Mouse (Mus musculus) gastrocnemius, postnatal 14 days (tissue): ENCODE measurements around the gene Gpx3. TPM values are rescaled to one million over a fixed set of nuclear protein-coding genes. Genes with fewer than 3 reads are reported as not detected.

Experiments used
- DNase-seq: peaks from one replicate; pipeline ENCODE4 v3.0.0; 2021; ENCODE audit warnings: mixed read lengths
- intact Hi-C: fragments of 180-260 bp; cut with DNase I; formaldehyde crosslinking; loops from one replicate; pipeline ENCODE4 v1.15.1; 2025; ENCODE audit warnings: low total_unique reads
- total RNA-seq, 2 experiments: library from RNA; stranded (reverse); gene quantifications; 2 replicates each; pipeline ENCODE4 v1.2.3; 2021

Gpx3 gene
- total RNA-seq, 2 experiments from 2014 or later = 19.0 to 22.6 TPM

DNA sequence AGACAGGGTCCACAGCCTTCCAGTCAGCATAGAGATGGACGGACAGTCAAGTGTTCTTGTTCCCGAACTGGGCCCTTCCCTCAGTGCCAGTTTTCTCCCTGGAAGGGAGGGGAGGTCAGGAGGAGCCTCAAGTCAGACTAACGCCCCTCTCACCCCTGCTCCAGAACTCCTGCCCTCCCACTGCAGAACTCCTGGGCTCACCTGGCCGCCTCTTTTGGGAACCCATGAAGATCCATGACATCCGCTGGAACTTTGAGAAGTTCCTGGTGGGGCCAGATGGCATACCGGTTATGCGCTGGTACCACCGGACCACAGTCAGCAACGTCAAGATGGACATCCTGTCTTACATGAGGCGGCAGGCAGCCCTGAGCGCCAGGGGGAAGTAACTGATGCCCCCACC lies 7.0 kb downstream of the Gpx3 start:
- intact Hi-C loops = no loop called here
- no peak for DNase-seq

DNA sequence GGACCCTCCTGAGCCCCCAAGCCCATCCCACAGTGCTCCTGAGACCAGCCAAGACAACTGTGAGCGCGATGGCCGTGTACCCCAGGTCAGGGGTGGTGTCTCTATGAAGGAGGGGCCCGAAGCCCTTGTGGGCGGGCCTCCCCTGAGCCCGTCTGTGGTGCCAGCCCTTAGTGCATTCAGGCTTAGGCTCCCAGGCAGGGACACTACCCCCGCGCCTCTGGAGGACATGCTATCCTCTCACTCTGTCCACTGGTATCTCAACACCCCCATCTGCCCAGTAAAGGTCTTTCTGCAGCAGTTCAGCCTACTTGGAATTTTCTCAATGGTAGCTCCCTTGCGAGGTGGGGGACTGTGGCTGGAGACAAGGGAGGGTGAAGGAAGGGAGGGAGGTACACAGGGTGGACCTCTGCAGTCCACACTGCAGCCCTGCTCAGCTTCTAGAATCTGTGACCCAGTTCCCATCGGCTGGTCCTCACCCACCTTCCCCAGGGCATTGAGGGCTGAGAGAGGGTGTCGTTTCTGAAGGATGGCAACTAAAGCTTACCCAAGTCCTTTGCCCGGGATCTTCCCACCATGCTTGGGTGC lies 7.9 kb downstream of the Gpx3 start:
- DNase-seq = no peak
- intact Hi-C loops = no loop called here

DNA sequence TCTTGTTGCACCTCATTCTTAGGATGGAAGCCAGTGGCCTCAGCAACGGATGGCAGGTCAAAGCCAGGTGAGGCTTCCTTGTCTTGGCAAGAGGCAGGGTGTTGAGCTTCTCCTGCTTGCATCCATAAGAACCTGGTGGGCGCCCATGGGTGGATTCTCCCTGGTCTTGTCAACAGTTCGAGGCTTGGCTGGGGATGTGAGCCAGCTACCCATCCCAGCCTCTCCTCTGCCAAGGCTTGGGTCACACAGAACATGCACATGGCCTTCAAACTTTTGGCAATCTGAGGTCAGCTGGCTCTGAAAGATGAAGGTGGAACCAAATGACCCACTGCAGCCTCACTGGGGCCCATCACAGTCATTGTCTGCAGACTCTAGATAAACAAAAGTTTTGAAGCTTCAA lies 8.9 kb downstream of the Gpx3 start:
- DNase-seq = no peak
- intact Hi-C loops = no loop called here

DNA sequence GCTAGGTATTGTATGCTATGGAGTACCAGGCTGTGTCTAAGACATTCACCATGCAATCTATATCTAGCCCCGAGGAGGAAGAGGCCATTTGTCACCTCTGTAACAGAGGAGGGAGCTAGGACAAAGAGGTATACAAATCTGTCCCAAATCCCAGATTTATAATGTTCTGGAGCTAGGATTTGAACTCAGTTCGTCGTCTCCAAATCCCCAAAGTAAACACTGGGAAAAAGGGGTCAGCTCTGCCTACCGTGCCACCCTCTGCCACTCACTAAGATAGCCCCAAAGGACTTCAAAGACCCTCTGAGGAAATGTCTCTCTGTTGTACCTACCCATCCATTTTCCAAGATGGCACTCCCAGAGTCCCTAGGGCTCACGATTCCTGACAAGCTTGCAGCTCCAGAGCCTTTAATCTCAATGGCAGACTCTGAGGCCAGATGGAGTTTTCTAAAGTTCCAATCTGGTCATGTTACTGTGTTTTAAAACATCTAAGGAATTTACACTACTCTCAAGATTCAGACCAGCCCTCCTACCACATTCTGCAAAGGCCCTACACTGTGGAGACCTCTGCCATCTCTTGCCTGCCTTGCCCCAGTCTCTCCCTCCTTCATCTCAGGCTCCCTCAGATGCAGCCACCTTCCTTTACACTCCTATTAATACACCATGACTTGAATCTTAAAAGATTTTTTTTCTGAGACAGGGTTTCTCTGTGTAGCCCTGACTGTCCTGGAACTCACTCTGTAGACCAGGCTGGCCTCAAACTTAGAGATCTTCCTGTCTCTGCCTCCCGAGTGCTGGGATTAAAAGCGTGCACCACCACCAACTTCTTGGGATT lies 9.6 kb downstream of the Gpx3 start:
- intact Hi-C loops = no loop called here
- DNase-seq = no peak

DNA sequence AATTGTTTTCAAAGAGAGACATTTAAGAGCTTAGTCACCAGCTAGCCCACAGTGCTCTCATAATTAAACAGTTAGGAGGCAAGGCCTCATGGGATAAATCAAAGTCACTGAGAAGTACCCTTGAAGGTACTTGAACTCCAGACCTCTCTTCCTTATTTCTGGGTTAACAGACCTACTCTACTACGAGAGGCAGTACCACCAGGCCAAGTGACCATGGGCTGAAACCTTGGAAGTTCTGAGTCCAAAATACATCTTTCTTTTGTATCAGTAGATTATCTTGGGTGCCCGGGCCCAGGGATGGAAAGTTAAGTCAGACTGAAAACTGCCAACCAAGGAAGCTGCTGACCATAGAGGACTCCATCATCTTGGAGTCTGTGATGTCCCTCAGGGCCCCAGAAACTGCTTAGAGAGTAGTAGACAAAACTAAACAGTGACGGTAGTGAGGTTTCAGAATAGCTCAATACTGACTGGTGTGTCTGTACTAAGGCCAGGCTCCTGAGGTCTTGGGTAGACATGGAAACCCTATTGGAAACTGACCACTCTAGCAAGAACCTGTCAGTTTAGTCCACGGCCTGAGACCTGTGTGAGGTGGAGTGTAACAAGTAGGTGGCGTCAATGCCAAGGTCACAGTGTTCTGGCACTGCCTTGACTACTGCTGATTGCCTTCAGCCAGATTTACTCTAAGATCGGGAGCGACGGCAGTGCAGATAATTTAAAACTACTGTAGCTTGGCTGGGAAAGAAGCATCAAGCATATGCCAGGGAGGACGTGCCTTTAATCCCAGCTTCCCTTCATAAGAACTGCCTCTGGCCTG lies 10.5 kb downstream of the Gpx3 start:
- intact Hi-C loops = no loop called here
- no peak for DNase-seq

DNA sequence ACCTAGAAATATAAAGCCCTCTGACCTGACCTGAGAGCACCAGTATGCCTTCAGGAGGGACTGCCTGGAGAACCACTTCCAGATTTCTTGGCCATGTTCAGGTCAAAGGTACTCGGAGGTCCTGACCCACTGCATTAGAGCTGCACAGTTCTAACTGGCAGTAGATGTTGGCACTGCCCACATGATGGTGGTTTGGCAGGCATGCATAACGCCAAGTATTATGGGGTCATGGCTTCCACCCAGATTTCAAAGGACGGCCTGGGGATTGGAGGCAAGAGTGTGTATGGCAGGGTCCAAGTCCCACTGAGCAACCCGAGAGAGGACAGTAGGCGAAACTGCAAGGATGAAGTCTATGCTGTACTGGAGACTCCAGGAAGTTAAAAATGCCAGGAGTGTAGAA lies 11.6 kb downstream of the Gpx3 start:
- intact Hi-C loops = no loop called here
- no peak for DNase-seq

DNA sequence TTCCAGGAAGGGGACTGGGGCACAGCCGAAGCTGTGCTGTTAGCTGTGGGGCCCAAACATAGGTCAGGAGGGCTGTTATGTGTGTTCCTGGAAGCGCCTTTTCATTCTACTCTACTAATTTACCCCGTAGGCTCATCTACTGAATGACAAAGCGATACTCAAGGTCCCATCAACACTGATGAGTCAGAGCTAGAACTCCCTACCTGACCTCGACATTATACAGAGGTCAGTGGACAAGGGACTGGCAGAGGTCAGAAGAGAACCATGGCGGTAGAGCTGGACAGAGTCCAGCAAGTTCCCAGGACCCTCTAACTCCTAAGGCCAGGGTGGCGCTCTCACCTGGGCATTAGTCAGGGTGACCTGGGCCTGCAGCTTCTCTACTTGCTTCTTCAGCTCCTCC lies 15.2 kb downstream of the Gpx3 start:
- DNase-seq = no peak
- intact Hi-C loops = no loop called here

DNA sequence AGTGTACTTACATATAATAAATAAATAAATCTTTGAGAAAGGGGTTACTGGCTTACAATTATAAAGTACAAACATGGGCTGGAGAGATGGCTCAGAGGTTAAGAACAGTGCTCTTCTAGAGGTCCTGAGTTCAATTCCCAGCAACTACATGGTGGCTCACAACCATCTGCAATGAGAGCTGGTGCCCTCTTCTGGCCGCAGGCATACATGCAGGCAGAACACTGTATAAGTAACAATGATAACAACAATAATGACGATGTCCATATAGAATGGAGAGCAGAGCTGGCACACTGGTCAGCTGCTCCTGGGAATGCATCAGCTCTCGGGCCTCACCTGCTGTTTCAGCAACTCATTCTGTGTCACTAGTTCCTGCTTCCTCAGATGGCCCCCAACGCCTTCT lies 16.0 kb downstream of the Gpx3 start:
- no peak for DNase-seq
- intact Hi-C loops = no loop called here

DNA sequence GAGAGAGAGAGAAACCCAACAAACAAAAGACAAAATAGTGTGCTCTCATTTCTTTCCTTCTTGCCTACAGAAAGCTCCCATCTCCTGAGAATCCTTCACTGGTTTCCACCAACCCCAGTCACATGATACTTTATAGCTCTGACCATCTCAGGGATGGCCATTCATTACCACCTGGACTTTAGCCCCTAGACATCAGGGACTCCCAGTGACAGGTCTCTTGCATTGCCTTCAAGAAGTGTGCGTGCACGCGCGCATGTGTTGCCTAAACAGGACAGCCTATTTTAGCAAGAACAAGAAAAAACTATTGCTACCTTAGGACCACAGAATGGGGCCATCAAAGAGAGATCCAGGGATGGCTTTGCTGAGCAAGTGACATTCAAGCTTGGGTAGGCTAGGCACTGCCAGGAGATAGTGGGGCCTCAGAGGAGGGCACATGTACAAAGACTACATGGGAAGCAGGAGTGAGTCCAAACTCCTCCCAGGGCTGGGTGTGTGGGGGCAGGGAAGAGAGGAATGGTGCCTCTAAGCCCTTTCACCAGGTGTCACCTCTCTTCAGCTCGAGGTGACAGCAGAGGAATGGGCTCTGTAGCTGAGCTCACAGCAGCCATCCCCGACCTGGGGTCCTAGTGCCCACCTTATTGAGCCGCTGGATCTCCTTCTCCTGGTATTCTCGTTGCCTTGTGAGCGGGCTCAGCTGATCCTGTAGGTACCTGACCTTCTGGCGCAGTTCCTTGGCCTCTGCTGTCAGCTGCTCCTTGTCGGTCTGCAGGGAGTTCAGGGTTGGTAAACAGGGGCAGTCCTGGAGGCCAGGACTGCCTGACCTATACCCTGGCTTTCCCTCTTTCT lies 18.1 kb downstream of the Gpx3 start:
- intact Hi-C loops = no loop called here
- DNase-seq = no peak

DNA sequence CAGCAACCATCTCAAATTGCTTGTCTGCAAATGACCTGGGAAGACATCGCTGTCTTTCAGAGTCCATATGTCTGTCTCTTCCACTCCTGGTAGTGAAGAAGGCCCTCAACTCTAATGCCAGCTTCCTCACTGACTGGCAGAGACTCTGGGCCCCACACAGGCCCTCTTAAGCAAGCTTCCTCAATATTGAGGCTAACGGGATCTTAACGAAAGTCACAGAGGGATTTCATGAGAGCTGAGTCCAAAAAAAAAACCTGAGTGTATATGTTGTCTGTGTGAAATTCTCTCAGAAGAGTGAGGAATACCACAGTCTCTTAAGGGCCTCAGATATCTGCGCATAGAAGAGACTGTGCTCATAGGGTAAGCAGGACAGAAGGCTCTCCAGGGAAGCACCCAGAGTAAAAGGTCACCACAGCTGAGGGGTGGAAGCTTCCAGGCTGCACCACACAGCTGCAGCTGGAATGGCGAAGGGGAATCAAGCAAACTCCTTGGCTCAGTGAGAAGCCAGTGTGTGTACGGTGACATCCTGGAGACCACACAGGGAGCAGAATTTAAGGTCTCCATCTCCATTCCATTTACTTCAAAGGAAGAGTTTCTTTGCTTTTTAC lies 18.8 kb downstream of the Gpx3 start:
- intact Hi-C loops = no loop called here

DNA sequence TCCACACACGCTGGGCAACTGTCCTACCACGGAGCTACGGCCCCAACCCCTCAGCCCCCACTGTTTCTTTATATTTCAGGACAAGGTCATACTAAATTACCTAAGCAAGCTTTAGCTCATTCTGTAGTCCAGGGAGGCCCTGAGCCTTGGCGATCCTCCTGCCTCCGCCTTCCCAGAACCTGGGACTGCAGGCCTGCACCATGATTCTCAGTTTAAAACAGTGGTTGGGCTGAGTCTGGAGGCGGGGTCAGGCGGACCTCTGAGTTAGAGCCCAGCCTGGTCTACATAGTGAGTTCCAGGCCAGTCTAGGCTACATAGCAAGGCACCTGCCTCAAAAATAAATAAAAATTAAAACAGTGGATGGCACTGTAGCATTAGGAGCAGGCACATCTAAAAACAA lies 19.5 kb downstream of the Gpx3 start:
- intact Hi-C loops = no loop called here
- peak; percentile 83 for DNase-seq

More for the DNA sequence above, 18.8 kb downstream of the Gpx3 start:
- peak; percentile 44 for DNase-seq

DNA sequence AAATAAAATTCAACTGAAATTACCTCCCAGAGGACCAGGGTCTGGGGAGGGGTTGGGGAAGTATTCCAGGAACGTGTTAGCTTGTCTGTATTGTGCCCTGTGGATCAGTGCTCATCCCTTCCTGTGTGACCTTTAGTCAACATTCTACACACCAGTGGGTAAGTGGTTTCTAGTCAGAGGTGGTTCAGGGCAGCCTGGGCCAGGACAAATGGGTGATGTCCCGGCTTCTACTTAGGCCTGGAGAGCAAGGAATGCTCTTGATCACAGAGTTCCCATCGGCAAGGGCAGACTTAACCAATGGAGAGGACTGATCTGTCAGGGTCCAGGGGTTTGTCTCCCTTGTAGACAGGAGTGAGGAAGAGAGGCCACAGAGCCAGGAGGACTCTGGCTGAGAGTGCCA lies 20.2 kb downstream of the Gpx3 start:
- intact Hi-C loops = no loop called here
- DNase-seq = no peak

DNA sequence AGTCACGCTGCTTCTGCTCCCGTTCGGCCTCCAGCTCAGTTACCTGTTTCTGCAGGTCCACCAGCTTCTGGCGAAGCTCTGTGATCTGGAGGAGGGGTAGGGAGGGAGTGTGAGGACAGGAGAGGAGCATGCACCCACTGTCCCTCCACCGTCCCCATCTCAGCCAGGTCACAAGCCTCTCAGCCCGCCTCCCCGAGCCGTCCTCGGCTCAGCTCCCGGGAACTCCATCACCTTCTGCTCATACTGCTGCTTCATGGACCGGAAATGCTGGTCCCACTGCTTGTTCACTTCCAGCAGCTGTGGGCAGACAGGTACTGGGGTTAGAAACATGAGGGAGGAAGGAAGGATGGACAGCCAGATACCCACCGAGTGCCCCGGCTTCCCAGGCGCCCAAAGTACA lies 21.9 kb downstream of the Gpx3 start:
- DNase-seq = no peak

DNA sequence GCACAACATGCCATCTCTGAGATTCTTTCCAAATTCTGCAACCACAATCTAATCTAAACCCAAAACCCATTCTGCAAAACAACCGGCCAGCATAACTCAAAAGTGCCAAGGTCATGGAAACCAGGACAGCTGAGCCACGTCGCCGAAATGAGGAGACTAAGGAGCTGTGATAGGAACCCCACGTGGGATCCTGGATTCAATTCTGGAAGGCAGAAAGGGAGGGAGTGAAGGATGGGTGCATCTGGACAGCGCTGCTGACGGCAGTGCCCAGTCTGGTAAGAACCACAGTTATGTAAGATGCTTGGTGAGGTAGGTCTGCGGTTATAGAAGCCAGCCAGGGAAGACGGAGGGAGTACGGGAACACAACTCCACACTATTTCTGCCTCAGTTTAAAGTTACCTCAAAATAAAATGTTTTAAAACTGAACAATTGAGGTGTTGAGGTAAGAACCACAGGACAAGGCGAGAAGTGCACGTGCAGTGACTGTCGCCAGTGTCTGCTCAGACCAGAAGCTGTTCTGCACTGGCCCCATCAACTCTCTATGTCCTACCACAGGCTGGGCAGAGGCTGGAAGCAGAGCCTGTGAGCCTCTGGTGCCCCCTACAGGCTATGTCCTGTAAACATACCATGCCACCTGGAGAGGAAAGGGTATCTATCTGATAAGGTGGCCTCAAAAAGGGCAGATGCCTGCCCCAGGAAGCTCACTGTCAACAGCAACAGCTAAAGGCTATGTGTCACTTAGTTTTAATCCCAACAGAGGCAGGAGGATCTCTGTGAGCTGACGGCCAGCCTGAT lies 25.3 kb downstream of the Gpx3 start:
- intact Hi-C loops = loop anchor here (2.0 kb wide), 2 partner anchors 49 to 59 kb away; no protein-coding TSS in a partner anchor
- peak; percentile 72 for DNase-seq

More for the DNA sequence above, 21.9 kb downstream of the Gpx3 start:
- intact Hi-C loops = no loop called here

DNA sequence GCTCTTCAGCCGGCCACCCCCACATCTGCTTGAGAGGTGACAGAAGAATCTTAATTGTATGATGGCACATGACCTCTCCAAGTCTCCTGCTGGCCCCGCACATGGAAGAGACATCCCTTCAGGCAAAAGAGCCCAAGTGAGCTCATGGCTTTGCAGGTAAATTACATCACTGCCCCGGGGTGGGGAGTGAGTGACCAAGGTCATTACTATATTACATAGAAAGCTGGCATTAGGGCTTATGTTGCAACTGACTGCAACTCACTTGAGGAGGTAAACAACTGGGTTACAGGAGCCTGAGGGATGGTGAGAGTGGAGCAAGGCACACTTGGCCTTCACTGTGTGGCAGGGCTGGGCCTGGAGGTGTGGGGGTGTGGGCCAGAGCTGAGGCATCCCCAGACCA lies 26.0 kb downstream of the Gpx3 start:
- DNase-seq = no peak
- intact Hi-C loops = loop anchor here (2.0 kb wide), 1 partner anchor 59 kb away; no protein-coding TSS in a partner anchor

DNA sequence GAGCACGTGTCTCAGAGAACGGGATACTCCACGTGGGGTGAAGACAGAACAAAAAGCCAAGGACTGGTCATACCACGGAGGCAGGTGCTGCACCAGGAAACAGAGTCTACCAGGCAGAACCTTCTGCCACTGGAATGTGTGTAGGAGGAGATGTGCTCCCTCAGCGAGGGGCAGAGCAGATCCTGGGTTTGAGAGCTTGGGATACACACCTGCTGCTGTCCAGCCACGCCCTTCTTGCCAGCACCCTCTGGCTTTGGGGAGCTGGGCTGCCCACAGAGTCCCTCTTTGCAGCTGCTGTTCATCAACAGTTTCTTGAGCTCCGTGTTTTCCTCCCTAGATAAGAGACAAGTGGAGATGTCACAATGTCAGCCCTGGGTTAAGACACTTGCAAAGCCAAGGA lies 26.6 kb downstream of the Gpx3 start:
- DNase-seq = no peak
- intact Hi-C loops = loop anchor here (2.0 kb wide), 1 partner anchor 58 kb away; no protein-coding TSS in a partner anchor

DNA sequence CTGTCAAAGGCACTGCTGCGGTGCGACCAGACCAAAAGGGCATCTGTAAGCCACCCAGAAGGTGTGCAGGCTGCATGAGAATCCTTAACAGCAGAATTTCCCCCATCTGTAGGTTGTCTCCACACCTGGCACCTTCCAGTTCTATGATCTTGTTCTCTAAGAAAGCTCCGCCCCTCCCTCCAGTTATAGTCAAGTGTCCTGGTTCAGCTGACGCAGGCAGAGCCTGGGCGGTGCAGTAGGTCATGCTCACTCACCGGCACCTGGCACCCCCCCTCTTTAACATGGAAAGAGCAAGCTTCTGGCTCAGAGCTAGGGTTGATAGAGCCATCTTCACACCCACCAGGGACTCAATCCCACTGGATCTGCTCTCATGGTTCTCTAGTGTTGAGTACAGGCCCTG lies 27.0 kb downstream of the Gpx3 start:
- intact Hi-C loops = loop anchor here (2.0 kb wide), 1 partner anchor 58 kb away; no protein-coding TSS in a partner anchor
- DNase-seq = no peak

DNA sequence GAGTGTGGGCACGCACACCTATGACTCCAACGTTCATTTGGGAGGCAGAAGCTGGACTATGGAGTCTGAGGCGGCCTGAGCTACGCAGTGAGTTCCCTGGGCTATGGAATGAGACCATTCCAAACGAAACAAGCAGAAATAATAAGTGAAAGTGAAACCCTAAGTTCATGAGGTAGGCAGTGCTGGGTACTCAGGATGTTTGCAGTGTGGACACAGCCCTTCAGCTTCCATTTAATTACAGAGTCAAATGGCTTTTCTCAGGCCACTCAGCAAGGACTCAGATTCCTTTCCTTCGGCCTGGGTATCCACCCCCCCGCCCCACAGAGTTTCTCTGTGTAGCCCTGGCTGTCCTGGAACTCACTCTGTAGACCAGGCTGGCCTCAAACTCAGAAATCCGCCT lies 27.5 kb downstream of the Gpx3 start:
- no peak for DNase-seq
- intact Hi-C loops = loop anchor here (2.0 kb wide), 1 partner anchor 57 kb away; no protein-coding TSS in a partner anchor
